Mouse (Mus musculus): Measurements from ENCODE around the gene Tyw3.

The Tyw3 gene

GRCm38 (mm10) chr3:154565437-154565836 lies 31.5 kb downstream of the Tyw3 start:
- DNase-seq (ENCODE audit: low read depth, low spot score): no peak

- DNase-seq (ENCODE audit: low read depth, low spot score): no peak
Measured at GRCm38 (mm10) chr3:154562192-154562591, 34.7 kb downstream of the Tyw3 start.

GRCm38 (mm10) chr3:154551035-154551411 lies 45.9 kb downstream of the Tyw3 start:
- no peak for DNase-seq (ENCODE audit: low read depth, low spot score)

- DNase-seq (ENCODE audit: low read depth, low spot score): no peak
Measured at GRCm38 (mm10) chr3:154550326-154551034, 46.4 kb downstream of the Tyw3 start.

- DNase-seq (ENCODE audit: low read depth, low spot score): no peak
Measured at GRCm38 (mm10) chr3:154548868-154549301, 48.0 kb downstream of the Tyw3 start.

GRCm38 (mm10) chr3:154547549-154548426 lies 49.1 kb downstream of the Tyw3 start:
- no peak for DNase-seq (ENCODE audit: low read depth, low spot score)

GRCm38 (mm10) chr3:154546234-154546633 lies 50.7 kb downstream of the Tyw3 start:
- DNase-seq (ENCODE audit: low read depth, low spot score): no peak

- DNase-seq (ENCODE audit: low read depth, low spot score): peak; percentile 22
Measured at GRCm38 (mm10) chr3:154540086-154540911, 56.6 kb downstream of the Tyw3 start.

GRCm38 (mm10) chr3:154536134-154536533 lies 60.8 kb downstream of the Tyw3 start:
- no peak for DNase-seq (ENCODE audit: low read depth, low spot score)

- DNase-seq (ENCODE audit: low read depth, low spot score): no peak
Measured at GRCm38 (mm10) chr3:154533246-154533645, 63.7 kb downstream of the Tyw3 start.

GRCm38 (mm10) chr3:154528973-154529372 lies 67.9 kb downstream of the Tyw3 start:
- no peak for DNase-seq (ENCODE audit: low read depth, low spot score)

- DNase-seq (ENCODE audit: low read depth, low spot score): no peak
Measured at GRCm38 (mm10) chr3:154526610-154527009, 70.3 kb downstream of the Tyw3 start.
